Mouse (Mus musculus) CH12.LX (cell line): Measurements from ENCODE around the gene Kcna3. TPM values are rescaled to one million over a fixed set of nuclear protein-coding genes. Genes with fewer than 3 reads are reported as not detected.

ENCODE experiments used
- DNase-seq: peaks from one replicate; pipeline ENCODE4 v3.0.0-alpha.2; 2013; ENCODE audit errors: extremely low read depth
- H3K27ac ChIP-seq: 2 replicates; pipeline ENCODE4 v1.5.1; 2012; ENCODE audit warnings: low read depth, mild to moderate bottlenecking, control low read depth, moderate library complexity; ENCODE audit not compliant: insufficient read depth
- H3K27me3 ChIP-seq: replicated peaks from 2 replicates; pipeline ENCODE3; 2012; ENCODE audit warnings: inconsistent platforms
- H3K36me3 ChIP-seq, 2 experiments: replicated peaks in 1 of 2; 2 replicates each; pipeline versions ENCODE3 to v1.6.1; 2012; ENCODE audit warnings: inconsistent platforms in 1 of 2, low read length in 1 of 2, mild to moderate bottlenecking in 1 of 2, mixed read lengths in 1 of 2, moderate library complexity in 1 of 2; ENCODE audit not compliant: control insufficient read depth in 1 of 2, insufficient read depth in 1 of 2
- H3K4me1 ChIP-seq, 2 experiments: 2 replicates each; pipeline ENCODE4 v1.6.1; 2012; ENCODE audit warnings: inconsistent platforms in 1 of 2, moderate library complexity in 1 of 2; ENCODE audit not compliant: insufficient read depth in 2 of 2, control insufficient read depth in 1 of 2
- H3K4me2 ChIP-seq: 2 replicates; pipeline ENCODE4 v1.6.1; 2012; ENCODE audit warnings: low read depth, mild to moderate bottlenecking, control low read depth; ENCODE audit not compliant: poor library complexity, insufficient read depth, severe bottlenecking
- H3K4me3 ChIP-seq, 3 experiments: fragments of 150-350 bp in 1 of 3; sonication (generic) in 1 of 3; replicated peaks in 1 of 3; 2 replicates each; pipeline versions ENCODE3 to v1.5.1; 2011 to 2012; ENCODE audit warnings: low read depth in 2 of 3, low read length in 2 of 3, mild to moderate bottlenecking in 2 of 3, moderate library complexity in 2 of 3, control low read depth in 1 of 3, improper control_type of control experiment in 1 of 3, inconsistent platforms in 1 of 3, mixed read lengths in 1 of 3; ENCODE audit not compliant: poor library complexity in 1 of 3
- H3K79me2 ChIP-seq: replicated peaks from 2 replicates; pipeline ENCODE4 v1.6.1; 2012; ENCODE audit warnings: mild to moderate bottlenecking, moderate library complexity; ENCODE audit not compliant: control insufficient read depth, poor library complexity, insufficient read depth, severe bottlenecking; ENCODE audit errors: extremely low read depth
- H3K9ac ChIP-seq: 2 replicates; pipeline ENCODE4 v1.6.1; 2012; ENCODE audit warnings: low read depth, mild to moderate bottlenecking, control low read depth, moderate library complexity; ENCODE audit not compliant: insufficient read depth
- H3K9me3 ChIP-seq: replicated peaks from 2 replicates; pipeline ENCODE3; 2012; ENCODE audit warnings: low read length, inconsistent platforms, mixed read lengths
- BHLHE40 ChIP-seq: IDR thresholded peaks from 2 replicates; pipeline ENCODE4 v1.6.1; 2011; ENCODE audit warnings: mild to moderate bottlenecking, low read depth, low read length, improper control_type of control experiment
- CHD1 ChIP-seq: IDR thresholded peaks from 2 replicates; pipeline ENCODE4 v1.6.1; 2012; ENCODE audit warnings: low read depth, low read length, improper control_type of control experiment, inconsistent platforms
- CHD2 ChIP-seq: IDR thresholded peaks from 2 replicates; pipeline ENCODE4 v1.6.1; 2011; ENCODE audit warnings: low read length, improper control_type of control experiment
- CTCF ChIP-seq, 2 experiments: IDR thresholded peaks in 1 of 2; conservative IDR thresholded peaks in 1 of 2; 2 replicates each; pipeline ENCODE4 v1.5.1; 2011 to 2012; ENCODE audit warnings: low read depth in 2 of 2, low read length in 2 of 2, improper control_type of control experiment in 1 of 2, inconsistent platforms in 1 of 2, mild to moderate bottlenecking in 1 of 2, moderate library complexity in 1 of 2
- E2F4 ChIP-seq: IDR thresholded peaks from 2 replicates; pipeline ENCODE4 v1.6.1; 2011; ENCODE audit warnings: low read depth, low read length, improper control_type of control experiment; ENCODE audit not compliant: insufficient replicate concordance
- ELF1 ChIP-seq: IDR thresholded peaks from 2 replicates; pipeline ENCODE4 v1.6.1; 2014; ENCODE audit warnings: low read depth, mild to moderate bottlenecking, inconsistent platforms, low read length, improper control_type of control experiment
- ETS1 ChIP-seq: conservative IDR thresholded peaks from 2 replicates; pipeline ENCODE4 v1.6.1; 2012; ENCODE audit warnings: low read depth, mild to moderate bottlenecking, inconsistent platforms, low read length, improper control_type of control experiment, moderate library complexity
- GABPA ChIP-seq: IDR thresholded peaks from 2 replicates; pipeline ENCODE4 v1.6.1; 2012; ENCODE audit warnings: low read depth, low read length, improper control_type of control experiment, inconsistent platforms; ENCODE audit not compliant: insufficient replicate concordance
- HCFC1 ChIP-seq: IDR thresholded peaks from 2 replicates; pipeline ENCODE4 v1.6.1; 2012; ENCODE audit warnings: low read depth, mild to moderate bottlenecking, inconsistent platforms, low read length, improper control_type of control experiment
- IRF4 ChIP-seq: IDR thresholded peaks from 2 replicates; pipeline ENCODE4 v1.6.1; 2014; ENCODE audit warnings: low read depth, mild to moderate bottlenecking, inconsistent platforms, low read length, improper control_type of control experiment
- JUN ChIP-seq: IDR thresholded peaks from 2 replicates; pipeline ENCODE4 v1.6.1; 2011; ENCODE audit warnings: low read depth, mild to moderate bottlenecking, low read length, improper control_type of control experiment, moderate library complexity; ENCODE audit not compliant: insufficient read depth
- JUND ChIP-seq: conservative IDR thresholded peaks from 2 replicates; pipeline ENCODE4 v1.6.1; 2011; ENCODE audit warnings: low read depth, low read length, improper control_type of control experiment
- KAT2A ChIP-seq: IDR thresholded peaks from 2 replicates; pipeline ENCODE4 v1.6.1; 2012; ENCODE audit warnings: low read length, improper control_type of control experiment, inconsistent platforms; ENCODE audit not compliant: insufficient replicate concordance
- MAFK ChIP-seq: IDR thresholded peaks from 2 replicates; pipeline ENCODE4 v1.6.1; 2011; ENCODE audit warnings: low read length, improper control_type of control experiment; ENCODE audit not compliant: insufficient replicate concordance
- MAX ChIP-seq: IDR thresholded peaks from 2 replicates; pipeline ENCODE4 v1.6.1; 2011; ENCODE audit warnings: low read length, improper control_type of control experiment
- MAZ ChIP-seq: IDR thresholded peaks from 2 replicates; pipeline ENCODE4 v1.6.1; 2012; ENCODE audit warnings: low read depth, mild to moderate bottlenecking, inconsistent platforms, low read length, improper control_type of control experiment, moderate library complexity
- MEF2A ChIP-seq: IDR thresholded peaks from 2 replicates; pipeline ENCODE4 v1.6.1; 2014; ENCODE audit warnings: low read depth, mild to moderate bottlenecking, inconsistent platforms, low read length, improper control_type of control experiment, borderline replicate concordance
- MXI1 ChIP-seq: IDR thresholded peaks from 2 replicates; pipeline ENCODE4 v1.6.1; 2011; ENCODE audit warnings: mild to moderate bottlenecking, low read depth, low read length, improper control_type of control experiment
- MYC ChIP-seq: IDR thresholded peaks from 2 replicates; pipeline ENCODE4 v1.6.1; 2011; ENCODE audit warnings: low read depth, mild to moderate bottlenecking, improper control_type of control experiment, low read length
- NELFE ChIP-seq: IDR thresholded peaks from 2 replicates; pipeline ENCODE4 v1.6.1; 2011; ENCODE audit warnings: low read depth, low read length, improper control_type of control experiment
- NRF1 ChIP-seq: IDR thresholded peaks from 2 replicates; pipeline ENCODE4 v1.6.1; 2014; ENCODE audit warnings: low read depth, mild to moderate bottlenecking, inconsistent platforms, low read length, improper control_type of control experiment, moderate library complexity
- PAX5 ChIP-seq: IDR thresholded peaks from 2 replicates; pipeline ENCODE4 v1.6.1; 2012; ENCODE audit warnings: low read length, inconsistent platforms, mixed read lengths
- POLR2A ChIP-seq: IDR thresholded peaks from 2 replicates; pipeline ENCODE4 v1.6.1; 2011; ENCODE audit warnings: low read depth, mild to moderate bottlenecking, improper control_type of control experiment, low read length
- POLR2AphosphoS2 ChIP-seq: IDR thresholded peaks from 2 replicates; pipeline ENCODE4 v1.6.1; 2011; ENCODE audit warnings: low read depth, low read length, improper control_type of control experiment
- RAD21 ChIP-seq: IDR thresholded peaks from 2 replicates; pipeline ENCODE4 v1.6.1; 2011; ENCODE audit warnings: low read depth, mild to moderate bottlenecking, low read length, improper control_type of control experiment, moderate library complexity
- RCOR1 ChIP-seq: conservative IDR thresholded peaks from 2 replicates; pipeline ENCODE4 v1.6.1; 2012; ENCODE audit warnings: low read depth, mild to moderate bottlenecking, inconsistent platforms, low read length, improper control_type of control experiment
- SIN3A ChIP-seq: IDR thresholded peaks from 2 replicates; pipeline ENCODE4 v1.6.1; 2012; ENCODE audit warnings: low read length, improper control_type of control experiment, inconsistent platforms
- SMC3 ChIP-seq: IDR thresholded peaks from 2 replicates; pipeline ENCODE4 v1.6.1; 2011; ENCODE audit warnings: low read depth, low read length, improper control_type of control experiment
- TBP ChIP-seq: conservative IDR thresholded peaks from 2 replicates; pipeline ENCODE4 v1.6.1; 2011; ENCODE audit warnings: low read depth, low read length, improper control_type of control experiment
- TCF12 ChIP-seq: IDR thresholded peaks from 2 replicates; pipeline ENCODE4 v1.6.1; 2014; ENCODE audit warnings: low read depth, mild to moderate bottlenecking, inconsistent platforms, low read length, improper control_type of control experiment
- UBTF ChIP-seq: IDR thresholded peaks from 2 replicates; pipeline ENCODE4 v1.6.1; 2012; ENCODE audit warnings: low read depth, mild to moderate bottlenecking, inconsistent platforms, low read length, improper control_type of control experiment, moderate library complexity
- USF1 ChIP-seq: IDR thresholded peaks from 2 replicates; pipeline ENCODE4 v1.6.1; 2014; ENCODE audit warnings: low read depth, mild to moderate bottlenecking, inconsistent platforms, low read length, improper control_type of control experiment
- USF2 ChIP-seq: conservative IDR thresholded peaks from 2 replicates; pipeline ENCODE4 v1.6.1; 2011; ENCODE audit warnings: low read depth, low read length, improper control_type of control experiment
- ZC3H11A ChIP-seq: IDR thresholded peaks from 2 replicates; pipeline ENCODE4 v1.6.1; 2012; ENCODE audit warnings: low read depth, mild to moderate bottlenecking, inconsistent platforms, low read length, improper control_type of control experiment
- ZKSCAN1 ChIP-seq: IDR thresholded peaks from 2 replicates; pipeline ENCODE4 v1.6.1; 2012; ENCODE audit warnings: low read depth, inconsistent platforms, low read length, improper control_type of control experiment, borderline replicate concordance
- ZMIZ1 ChIP-seq: IDR thresholded peaks from 2 replicates; pipeline ENCODE4 v1.6.1; 2012; ENCODE audit warnings: low read depth, mild to moderate bottlenecking, inconsistent platforms, low read length, improper control_type of control experiment
- ZNF384 ChIP-seq: IDR thresholded peaks from 2 replicates; pipeline ENCODE4 v1.6.1; 2012; ENCODE audit warnings: low read depth, low read length, improper control_type of control experiment, inconsistent platforms
- dilution Hi-C: fragments of 300-500 bp; cut with MboI; formaldehyde crosslinking; loops from 2 replicates; pipeline ENCODE4 v1.14.3; 2020; ENCODE audit warnings: low sequenced_read_pairs; ENCODE audit not compliant: extremely low pct_unique_long_range_greater_than_20kb, extremely low pct_ligation_motif_present
- in situ Hi-C: fragments of 300-500 bp; cut with MboI; formaldehyde crosslinking; loops from 3 replicates; pipeline ENCODE4 v1.14.3; 2019; ENCODE audit warnings: low sequenced_read_pairs, low pct_ligation_motif_present, low pct_unique_long_range_greater_than_20kb, mixed read lengths
- polyA plus RNA-seq: library from polyadenylated mRNA; unstranded; fragments of >175 nt; gene quantifications from 2 replicates; pipeline ENCODE4 v1.2.1, GENCODE M21; 2012; ENCODE audit warnings: low read depth; ENCODE audit not compliant: insufficient read length
- total RNA-seq, 2 experiments: library from RNA; depleted of rRNA; stranded (reverse); fragments of 300-350 nt in 1 of 2; fragments of >200 nt in 1 of 2; gene quantifications; 2 replicates each; pipeline ENCODE4 v1.2.3; 2012 to 2014

The Kcna3 gene
- total and polyA plus RNA-seq, 3 experiments, result 0.85 TPM; not detected in 2

- TF ChIP-seq ZKSCAN1, result no peak
These were observed 2.2 kb downstream of the Kcna3 start (continued) for GRCm38 (mm10) chr3:107038156-107038536.

GRCm38 (mm10) chr3:107038661-107039223, 2.8 kb downstream of the Kcna3 start:
- in situ Hi-C loops, result no loop called here
- peaks cover 4% of the 10 kb centered on the region for H3K27me3 ChIP-seq
- DNase-seq, result peak; percentile 84
- peaks cover 2 to 35% of the 10 kb centered on the region in 2 experiments; a peak in 2 of 4 replicates for H3K4me1 ChIP-seq
- peak overlapping the region; percentile 27 to 32 (median 31) for H3K4me3 ChIP-seq
- dilution Hi-C loops, result no loop called here
- H3K79me2 ChIP-seq, result no peaks in the 10 kb centered on the region
- H3K27ac ChIP-seq, result peak overlapping the region; percentile 11; the same call in 1 of the 2 replicates
- peak overlapping the region; percentile 52 for H3K4me2 ChIP-seq
- H3K9me3 ChIP-seq, result peaks cover 19% of the 10 kb centered on the region
- H3K9ac ChIP-seq, result peak overlapping the region; percentile 37; the same call in 1 of the 2 replicates
- H3K36me3 ChIP-seq, result no peaks in the 10 kb centered on the region
- TF ChIP-seq MXI1 (peak; percentile 98), ELF1 (peak; percentile 42; the same call in 1 of the 2 replicates), CHD2 (peak; percentile 59; the same call in 1 of the 2 replicates), MYC (no peak), NELFE (no peak), KAT2A (no peak), TCF12 (no peak), PAX5 (no peak), POLR2AphosphoS2 (no peak), MEF2A (no peak), RAD21 (no peak), RCOR1 (peak; percentile 68; the same call in 1 of the 2 replicates), POLR2A (no peak), MAFK (no peak), MAZ (0 out of 2 replicates have a peak, but pooled peaks have one; percentile 23), MAX (no peak), BHLHE40 (peak; percentile 12; the same call in 1 of the 2 replicates), ZKSCAN1 (no peak), TBP (no peak), JUN (no peak), SMC3 (no peak), UBTF (no peak), ZMIZ1 (no peak), E2F4 (no peak), USF1 (no peak), GABPA (no peak), CTCF (conservative IDR thresholded peaks at IDR 0.05 in 1 of 2, IDR thresholded peaks at IDR 0.05 in 1 of 2; ENCODE audit: low read depth in 2 of 2, low read length in 2 of 2) (no peak), IRF4 (0 out of 2 replicates have a peak, but pooled peaks have one; percentile 30), NRF1 (no peak), SIN3A (peak; percentile 67; the same call in 1 of the 2 replicates), ETS1 (no peak), ZNF384 (0 out of 2 replicates have a peak, but pooled peaks have one; percentile 9), CHD1 (no peak; the same call in 1 of the 2 replicates), HCFC1 (peak; percentile 37), JUND (no peak), USF2 (no peak), ZC3H11A (no peak)
